Mouse (Mus musculus): ENCODE data around the gene Lum. TPM values are rescaled to one million over a fixed set of nuclear protein-coding genes. Genes with fewer than 3 reads are reported as not detected.
A peak's percentile ranks its signal among the peaks of the same experiment; 100 is the strongest.

The Lum gene
- polyA plus RNA-seq, 1 experiment from 2014 or later = 105 TPM

GRCm38 (mm10) chr10:97591036-97591435 is 26.1 kb downstream of the Lum start:
- Histone ChIP-seq H3K4me1 (replicated peaks) (peaks cover 13% of the 10 kb centered on the region; the same call in 1 of the 2 replicates), H3K36me3 (no peaks in the 10 kb centered on the region), H3K9me3 (no peaks in the 10 kb centered on the region), H3K27me3 (no peaks in the 10 kb centered on the region), H3K27ac (peak overlapping the region; percentile 64; the same call in 1 of the 2 replicates), H3K9ac (replicated peaks) (no peak overlapping the region), H3K4me3 (replicated peaks) (no peak overlapping the region), H3K4me2 (no peak overlapping the region)
- ATAC-seq (ENCODE audit: insufficient number of reproducible peaks, insufficient read depth, low FRiP score, low TSS enrichment, low read depth) = no peak
- 33% methylated on average over 3 of the region's 3 CpGs for WGBS

- H3K4me1 ChIP-seq (replicated peaks) = peaks cover 13% of the 10 kb centered on the region; the same call in 1 of the 2 replicates
- H3K27me3 ChIP-seq = no peaks in the 10 kb centered on the region
- no peak overlapping the region for H3K9ac ChIP-seq (replicated peaks)
- no peak for ATAC-seq (ENCODE audit: insufficient number of reproducible peaks, insufficient read depth, low FRiP score, low TSS enrichment, low read depth)
- no peak overlapping the region for H3K4me2 ChIP-seq
- H3K27ac ChIP-seq = no peak overlapping the region
- H3K9me3 ChIP-seq = no peaks in the 10 kb centered on the region
- no peak overlapping the region for H3K4me3 ChIP-seq (replicated peaks)
- WGBS = 56% methylated on average over 3 of the region's 3 CpGs
- no peaks in the 10 kb centered on the region for H3K36me3 ChIP-seq
Measured at GRCm38 (mm10) chr10:97591685-97592084, 26.8 kb downstream of the Lum start.

- no peaks in the 10 kb centered on the region for H3K9me3 ChIP-seq
- H3K4me1 ChIP-seq (replicated peaks) = peaks cover 4% of the 10 kb centered on the region; the same call in 1 of the 2 replicates
- H3K4me3 ChIP-seq (replicated peaks) = no peak overlapping the region
- H3K9ac ChIP-seq (replicated peaks) = no peak overlapping the region
- H3K27ac ChIP-seq = no peak overlapping the region
- no peaks in the 10 kb centered on the region for H3K27me3 ChIP-seq
- no peak overlapping the region for H3K4me2 ChIP-seq
- 78% methylated on average over 1 of the region's 1 CpGs for WGBS
- no peaks in the 10 kb centered on the region for H3K36me3 ChIP-seq
- no peak for ATAC-seq (ENCODE audit: insufficient number of reproducible peaks, insufficient read depth, low FRiP score, low TSS enrichment, low read depth)
Measured at GRCm38 (mm10) chr10:97595680-97596079, 30.8 kb downstream of the Lum start.

- no peaks in the 10 kb centered on the region for H3K4me1 ChIP-seq (replicated peaks)
- H3K9ac ChIP-seq (replicated peaks) = no peak overlapping the region
- no peak for ATAC-seq (ENCODE audit: insufficient number of reproducible peaks, insufficient read depth, low FRiP score, low TSS enrichment, low read depth)
- no peak overlapping the region for H3K4me3 ChIP-seq (replicated peaks)
- WGBS = 67% methylated on average over 4 of the region's 4 CpGs
- H3K27ac ChIP-seq = no peak overlapping the region
- H3K27me3 ChIP-seq = no peaks in the 10 kb centered on the region
- no peak overlapping the region for H3K4me2 ChIP-seq
- H3K36me3 ChIP-seq = no peaks in the 10 kb centered on the region
- H3K9me3 ChIP-seq = no peaks in the 10 kb centered on the region
Measured at GRCm38 (mm10) chr10:97601744-97602143, 36.8 kb downstream of the Lum start.

- H3K36me3 ChIP-seq = no peaks in the 10 kb centered on the region
Measured at GRCm38 (mm10) chr10:97603256-97603655, 38.3 kb downstream of the Lum start.

GRCm38 (mm10) chr10:97606579-97606978 is 41.7 kb downstream of the Lum start, which contains the start of gene Kera:
Gene Kera, plus strand, starts transcription at chr10:97606879.
- 0 out of 2 replicates have a peak, but pooled peaks cover 3% of the 10 kb centered on the region for H3K4me1 ChIP-seq (replicated peaks)
- no peak for ATAC-seq (ENCODE audit: insufficient number of reproducible peaks, insufficient read depth, low FRiP score, low TSS enrichment, low read depth)
- H3K4me2 ChIP-seq = no peak within 1 kb of the TSS
- no peaks in the 10 kb centered on the region for H3K9me3 ChIP-seq
- H3K9ac ChIP-seq (replicated peaks) = no peak within 1 kb of the TSS
- H3K27ac ChIP-seq = 0 out of 2 replicates have a peak within 1 kb of the TSS, but pooled peaks have one; percentile 35
- no peaks in the 10 kb centered on the region for H3K27me3 ChIP-seq
- H3K36me3 ChIP-seq = no peaks in the 10 kb centered on the region
- WGBS = 71% methylated on average over 2 of the region's 2 CpGs
- H3K4me3 ChIP-seq (replicated peaks) = no peak within 1 kb of the TSS

More at GRCm38 (mm10) chr10:97603256-97603655, 38.3 kb downstream of the Lum start:
- no peaks in the 10 kb centered on the region for H3K9me3 ChIP-seq
- no peak overlapping the region for H3K4me2 ChIP-seq
- no peak for ATAC-seq (ENCODE audit: insufficient number of reproducible peaks, insufficient read depth, low FRiP score, low TSS enrichment, low read depth)
- H3K27ac ChIP-seq = no peak overlapping the region
- H3K27me3 ChIP-seq = no peaks in the 10 kb centered on the region
- no peak overlapping the region for H3K9ac ChIP-seq (replicated peaks)
- H3K4me3 ChIP-seq (replicated peaks) = no peak overlapping the region
- no peaks in the 10 kb centered on the region for H3K4me1 ChIP-seq (replicated peaks)

Other genes starting within 250 kb of the Lum start
- 51.8 and 66.6 TPM in 2 replicates for gene Dcn, start 85.5 kb upstream of the Lum start, polyA plus RNA-seq (2016; fragmentation: Nextera tagmentation; extraction: Ambion mirVana)
- 16.1 and 35.4 TPM in 2 replicates for gene Kera, start 41.8 kb downstream of the Lum start, polyA plus RNA-seq (2016; fragmentation: Nextera tagmentation; extraction: Ambion mirVana)
- gene Epyc, start 78.9 kb downstream of the Lum start, polyA plus RNA-seq (2016; fragmentation: Nextera tagmentation; extraction: Ambion mirVana) = 1.8 and 5.6 TPM in 2 replicates
- not detected in 2 replicates for gene Ccer1, start 127.9 kb downstream of the Lum start, polyA plus RNA-seq (2016; fragmentation: Nextera tagmentation; extraction: Ambion mirVana)
- gene C030005K15Rik, start 161.6 kb downstream of the Lum start, polyA plus RNA-seq (2016; fragmentation: Nextera tagmentation; extraction: Ambion mirVana) = not detected in 2 replicates